Mouse (Mus musculus) heart, embryonic 14.5 days (tissue): ENCODE data around the gene Cacng6. TPM values are rescaled to one million over a fixed set of nuclear protein-coding genes. Genes with fewer than 3 reads are reported as not detected.

Source experiments
- ATAC-seq: fragments of 200-750 bp; cut with Nextera tagmentation; 2 replicates; pipeline ENCODE4 v1.8.0; 2017; ENCODE audit warnings: low read depth, moderate TSS enrichment; ENCODE audit not compliant: insufficient number of reproducible peaks, insufficient read depth, low FRiP score
- H3K27ac ChIP-seq, 2 experiments: fragments of 200-500 bp in 1 of 2; fragments of 300-500 bp in 1 of 2; sonication (generic) in 1 of 2; replicated peaks in 1 of 2; 2 replicates each; pipeline ENCODE4 v1.5.1; 2012 to 2014; ENCODE audit warnings: low read depth in 2 of 2, low read length in 2 of 2, control low read depth in 1 of 2, mild to moderate bottlenecking in 1 of 2, mixed read lengths in 1 of 2; ENCODE audit not compliant: control insufficient read depth in 1 of 2, insufficient read depth in 1 of 2
- H3K27me3 ChIP-seq: fragments of 300-500 bp; sonication (generic); 2 replicates; pipeline ENCODE4 v1.6.1; 2014; ENCODE audit warnings: mild to moderate bottlenecking, low read length, control low read depth; ENCODE audit not compliant: control insufficient read depth, insufficient read depth
- H3K36me3 ChIP-seq: fragments of 300-500 bp; sonication (generic); 2 replicates; pipeline ENCODE4 v1.6.1; 2014; ENCODE audit warnings: mild to moderate bottlenecking, control low read depth, low read length, mixed read lengths; ENCODE audit not compliant: control insufficient read depth, insufficient read depth
- H3K4me1 ChIP-seq, 2 experiments: fragments of 200-500 bp in 1 of 2; fragments of 300-500 bp in 1 of 2; sonication (generic) in 1 of 2; 2 replicates each; pipeline ENCODE4 v1.6.1; 2012 to 2014; ENCODE audit warnings: low read length in 2 of 2, control low read depth in 1 of 2, mixed read lengths in 1 of 2; ENCODE audit not compliant: control insufficient read depth in 2 of 2, insufficient read depth in 2 of 2
- H3K4me2 ChIP-seq: fragments of 300-500 bp; sonication (generic); 2 replicates; pipeline ENCODE4 v1.6.1; 2014; ENCODE audit warnings: mild to moderate bottlenecking, low read length
- H3K4me3 ChIP-seq, 2 experiments: fragments of 200-500 bp in 1 of 2; fragments of 300-500 bp in 1 of 2; sonication (generic) in 1 of 2; 2 replicates each; pipeline ENCODE4 v1.5.1; 2012 to 2014; ENCODE audit warnings: low read length in 2 of 2, mild to moderate bottlenecking in 2 of 2, control low read depth in 1 of 2, low read depth in 1 of 2, moderate library complexity in 1 of 2; ENCODE audit not compliant: control insufficient read depth in 1 of 2, insufficient read depth in 1 of 2
- H3K9ac ChIP-seq: fragments of 300-500 bp; sonication (generic); 2 replicates; pipeline ENCODE4 v1.6.1; 2014; ENCODE audit warnings: mild to moderate bottlenecking, low read length
- H3K9me3 ChIP-seq: fragments of 300-500 bp; sonication (generic); 2 replicates; pipeline ENCODE4 v1.6.1; 2016; ENCODE audit warnings: low read length, control low read depth; ENCODE audit not compliant: control insufficient read depth
- WGBS: fragments of 180-500 bp; shearing (Covaris S2); extraction: QIAGEN DNeasy Blood & Tissue Kit; methylation state at CpG from one replicate; pipeline ENCODE4 v1.1.7; 2014; 5-methylcytosine and 5-hydroxymethylcytosine counted together
- polyA plus RNA-seq: library from polyadenylated mRNA; unstranded; fragments of >200 nt; fragmentation: Nextera tagmentation; extraction: Ambion mirVana; gene quantifications from 2 replicates; pipeline ENCODE4 v1.2.1, GENCODE M21; 2014

Gene Cacng6
- polyA plus RNA-seq, 1 experiment from 2014 or later: 19.1 TPM

DNA sequence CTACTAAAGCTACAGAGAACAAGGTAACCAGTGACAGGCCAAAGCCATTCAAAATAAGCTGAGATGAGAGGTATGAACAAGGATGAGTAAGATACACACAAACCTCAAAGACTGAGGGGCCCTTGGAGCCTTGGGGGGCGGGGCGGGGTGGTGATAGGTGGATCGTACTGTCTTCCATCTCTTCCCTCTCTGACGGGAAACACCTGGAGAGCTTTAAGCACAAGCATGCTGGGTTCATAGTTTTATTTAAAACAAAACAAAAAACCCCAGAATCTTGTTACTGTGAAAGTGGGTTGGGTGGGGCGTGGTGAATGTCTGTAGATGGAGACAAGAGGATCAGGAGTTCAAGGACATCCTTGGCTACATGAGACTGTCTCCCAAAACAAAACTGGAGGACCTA lies 3.5 kb upstream of the Cacng6 start:
- 60% methylated on average over 5 of the region's 5 CpGs for WGBS
- ATAC-seq: no peak
- Histone ChIP-seq H3K4me2 (no peak overlapping the region), H3K36me3 (no peaks in the 10 kb centered on the region), H3K27me3 (peaks cover 57% of the 10 kb centered on the region), H3K4me3 (no peak overlapping the region), H3K27ac (no peak overlapping the region), H3K9ac (no peak overlapping the region), H3K4me1 (peaks cover 7 to 12% of the 10 kb centered on the region in 2 experiments; a peak in 3 of 4 replicates), H3K9me3 (no peaks in the 10 kb centered on the region)

DNA sequence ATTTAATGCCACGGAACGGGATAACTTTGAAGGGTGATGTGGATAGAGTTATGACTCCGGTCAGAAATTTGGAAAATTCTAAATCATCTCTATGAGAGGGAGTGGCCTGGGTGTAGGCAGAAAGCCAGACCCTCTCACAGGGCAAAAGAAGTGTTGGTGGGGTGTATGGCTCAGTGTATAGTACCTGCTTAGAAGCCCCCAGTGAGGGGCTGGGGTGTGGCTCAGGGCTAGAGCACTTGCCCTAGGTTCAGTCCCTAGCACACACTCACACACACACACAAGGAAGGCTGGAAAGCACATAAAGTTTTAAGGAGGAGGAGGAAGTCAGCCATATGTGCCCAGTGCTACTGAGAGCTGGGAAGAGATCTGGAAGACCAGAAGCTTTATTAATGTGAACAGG lies 2.7 kb upstream of the Cacng6 start:
- no peak overlapping the region for H3K4me2 ChIP-seq
- no peaks in the 10 kb centered on the region for H3K36me3 ChIP-seq
- ATAC-seq: no peak
- H3K4me3 ChIP-seq: no peak overlapping the region
- H3K4me1 ChIP-seq: peaks cover 7 to 12% of the 10 kb centered on the region in 2 experiments; a peak in 3 of 4 replicates
- no peaks in the 10 kb centered on the region for H3K9me3 ChIP-seq
- peaks cover 55% of the 10 kb centered on the region for H3K27me3 ChIP-seq
- no peak overlapping the region for H3K27ac ChIP-seq
- WGBS: 83% methylated on average over 3 of the region's 3 CpGs
- no peak overlapping the region for H3K9ac ChIP-seq

DNA sequence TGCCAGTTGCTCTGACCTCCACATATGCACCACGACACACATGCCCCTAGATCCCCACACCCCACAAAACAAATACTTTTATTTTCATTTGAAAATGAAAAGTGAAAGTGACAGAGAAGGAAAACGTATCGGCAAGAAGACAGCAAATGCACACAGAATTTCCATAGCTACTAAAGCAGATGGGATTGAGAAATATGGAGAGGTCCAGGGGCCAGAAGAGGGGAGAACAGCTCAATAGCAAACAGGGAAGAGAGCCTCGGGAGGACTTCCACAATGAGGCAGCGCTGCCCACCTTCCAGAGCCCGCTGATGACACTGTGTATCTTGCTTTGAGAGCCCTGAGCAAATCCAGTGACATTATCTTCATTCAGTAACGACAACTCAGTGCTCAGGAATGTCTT lies 1.9 kb upstream of the Cacng6 start:
- no peaks in the 10 kb centered on the region for H3K9me3 ChIP-seq
- H3K27me3 ChIP-seq: peaks cover 47% of the 10 kb centered on the region
- peaks cover 7 to 12% of the 10 kb centered on the region in 2 experiments; a peak in 3 of 4 replicates for H3K4me1 ChIP-seq
- H3K9ac ChIP-seq: no peak overlapping the region
- 0 out of 2 replicates have a peak overlapping the region, but pooled peaks have one; percentile 13 for H3K4me2 ChIP-seq
- H3K36me3 ChIP-seq: no peaks in the 10 kb centered on the region
- H3K27ac ChIP-seq: no peak overlapping the region
- no peak overlapping the region for H3K4me3 ChIP-seq
- WGBS: 48% methylated on average over 7 of the region's 7 CpGs
- no peak for ATAC-seq

DNA sequence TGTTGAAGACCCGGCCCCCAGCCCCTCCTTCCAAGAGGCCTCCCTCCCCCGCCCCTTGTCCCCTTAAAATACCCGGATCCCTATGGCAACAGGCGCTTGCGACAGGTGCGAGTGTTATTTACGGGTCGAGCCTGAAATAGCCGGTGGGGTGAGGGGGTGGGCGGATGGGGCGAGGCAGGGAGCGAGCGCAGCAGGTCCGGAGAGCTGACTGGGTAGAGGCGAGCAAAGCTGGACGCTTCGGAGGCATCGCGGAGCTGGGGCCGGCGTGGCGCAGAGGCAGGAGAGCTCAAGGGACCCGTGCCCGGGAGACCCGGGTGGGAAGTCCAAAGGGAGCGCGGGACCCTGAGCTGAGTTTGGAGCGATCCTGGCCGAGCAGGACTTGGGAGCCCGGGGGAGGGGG lies 565 bp upstream of the Cacng6 start:
- H3K36me3 ChIP-seq: no peaks in the 10 kb centered on the region
- H3K27ac ChIP-seq: peak overlapping the region; percentile 65 to 66; a peak in 3 of 4 replicates
- peak overlapping the region; percentile 73 for H3K9ac ChIP-seq
- peaks cover 34% of the 10 kb centered on the region for H3K27me3 ChIP-seq
- peaks cover 10 to 18% of the 10 kb centered on the region in 2 experiments for H3K4me1 ChIP-seq
- WGBS: under 1% methylated on average over 30 of the region's 30 CpGs
- peak; percentile 52 for ATAC-seq
- H3K4me2 ChIP-seq: peak overlapping the region; percentile 70
- H3K9me3 ChIP-seq: no peaks in the 10 kb centered on the region
- peak overlapping the region; percentile 45 to 53 for H3K4me3 ChIP-seq

DNA sequence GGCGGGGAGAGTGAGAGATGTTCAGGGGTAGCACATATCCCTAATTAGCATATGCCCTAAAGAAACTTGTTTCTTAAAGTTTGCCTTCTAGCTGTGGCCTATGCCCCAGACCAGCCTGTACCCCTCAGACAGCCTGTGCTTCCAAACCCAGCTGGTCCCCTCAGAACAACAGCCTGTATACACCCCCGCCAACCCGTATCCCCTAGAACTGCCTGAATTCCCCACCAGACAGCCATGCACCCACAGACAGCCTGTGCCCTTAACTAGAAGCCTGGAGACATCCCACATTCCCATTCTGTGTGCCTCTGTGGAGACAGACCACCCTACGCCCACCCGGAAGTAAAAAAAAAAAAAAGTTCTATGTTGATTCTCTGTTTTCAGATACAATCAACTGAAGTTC lies 1.1 kb downstream of the Cacng6 start:
- Histone ChIP-seq H3K4me1 (peaks cover 10 to 28% of the 10 kb centered on the region in 2 experiments), H3K27ac (no peak overlapping the region), H3K9ac (peak overlapping the region; percentile 8; the same call in 1 of the 2 replicates), H3K9me3 (no peaks in the 10 kb centered on the region), H3K27me3 (peaks cover 29% of the 10 kb centered on the region), H3K36me3 (no peaks in the 10 kb centered on the region), H3K4me3 (no peak overlapping the region), H3K4me2 (peak overlapping the region; percentile 70)
- no peak for ATAC-seq
- WGBS: 84% methylated on average over 5 of the region's 5 CpGs

DNA sequence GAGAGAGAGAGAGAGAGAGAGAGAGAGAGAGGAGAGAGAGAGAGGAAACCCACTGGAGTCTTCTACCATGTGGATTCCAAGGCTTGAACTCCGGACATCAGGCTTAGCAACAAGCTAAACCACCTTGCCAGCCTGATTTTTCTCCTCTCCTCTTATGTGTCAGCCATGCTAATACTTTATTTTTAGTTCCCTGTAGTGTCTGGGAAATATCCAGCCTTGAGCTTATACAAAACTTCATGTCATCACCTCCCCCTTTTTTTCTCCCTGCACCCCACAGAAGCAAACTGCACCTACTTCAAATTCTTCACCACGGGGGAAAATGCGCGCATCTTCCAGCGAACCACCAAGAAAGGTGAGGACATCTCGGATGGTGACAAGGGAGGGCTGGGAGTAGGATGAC lies 6.2 kb downstream of the Cacng6 start:
- Histone ChIP-seq H3K27ac (peak overlapping the region; percentile 69 to 81), H3K4me2 (peak overlapping the region; percentile 57), H3K9ac (0 out of 2 replicates have a peak overlapping the region, but pooled peaks have one; percentile 34), H3K27me3 (peaks cover 7% of the 10 kb centered on the region), H3K4me3 (peak overlapping the region; percentile 12 to 20; a peak in 3 of 4 replicates), H3K36me3 (no peaks in the 10 kb centered on the region), H3K4me1 (peaks cover 10 to 30% of the 10 kb centered on the region in 2 experiments), H3K9me3 (no peaks in the 10 kb centered on the region)
- peak; percentile 53; the same call in 1 of the 2 replicates for ATAC-seq
- WGBS: 25% methylated on average over 6 of the region's 6 CpGs

DNA sequence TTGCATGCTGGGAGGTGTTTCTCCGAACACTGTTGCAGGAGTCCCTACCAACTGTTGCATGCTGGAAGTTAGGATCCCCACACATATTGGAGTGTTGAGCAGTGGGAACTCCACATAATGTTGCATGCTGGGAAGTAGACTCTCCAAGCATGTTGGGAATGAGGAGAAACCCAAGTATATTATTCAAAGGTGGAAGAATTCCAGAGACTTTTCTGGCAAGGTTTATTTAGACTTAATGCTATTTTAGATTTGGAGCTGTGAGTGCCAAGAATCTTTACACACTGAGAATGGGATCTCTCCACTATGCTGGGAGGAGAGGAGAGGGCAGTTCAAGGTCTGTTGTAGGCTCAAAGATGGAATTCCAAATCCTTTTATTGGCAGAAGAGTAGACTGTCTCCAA lies 8.1 kb downstream of the Cacng6 start:
- no peak overlapping the region for H3K4me3 ChIP-seq
- H3K36me3 ChIP-seq: no peaks in the 10 kb centered on the region
- no peak overlapping the region for H3K27ac ChIP-seq
- no peak for ATAC-seq
- no peak overlapping the region for H3K9ac ChIP-seq
- H3K4me2 ChIP-seq: no peak overlapping the region
- no peaks in the 10 kb centered on the region; the same call in 1 of the 2 replicates for H3K27me3 ChIP-seq
- peaks cover 10 to 29% of the 10 kb centered on the region in 2 experiments for H3K4me1 ChIP-seq
- 68% methylated on average over 1 of the region's 1 CpGs for WGBS
- no peaks in the 10 kb centered on the region for H3K9me3 ChIP-seq

DNA sequence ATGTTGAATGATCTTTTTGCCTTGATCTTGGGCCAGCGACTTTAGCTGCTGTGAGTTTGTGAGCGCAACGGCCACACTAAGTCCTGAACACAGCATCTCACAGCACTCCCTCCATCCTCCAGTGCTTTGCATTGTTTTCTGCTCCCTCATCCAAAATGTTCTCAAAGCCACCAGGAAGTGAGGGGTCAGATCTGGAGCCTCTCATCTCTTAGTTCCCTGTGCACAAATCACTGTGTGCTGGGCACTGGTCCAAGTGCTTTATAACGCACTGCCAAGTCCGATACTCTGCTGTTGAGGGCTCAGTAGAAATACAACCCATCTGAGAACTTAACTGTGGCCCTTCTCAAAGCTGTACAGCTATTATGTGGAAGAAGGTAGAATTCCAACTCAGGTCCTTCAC lies 13.9 kb downstream of the Cacng6 start:
- H3K4me2 ChIP-seq: 0 out of 2 replicates have a peak overlapping the region, but pooled peaks have one; percentile 31
- no peaks in the 10 kb centered on the region for H3K9me3 ChIP-seq
- no peak overlapping the region for H3K4me3 ChIP-seq
- no peaks in the 10 kb centered on the region for H3K36me3 ChIP-seq
- H3K9ac ChIP-seq: no peak overlapping the region
- H3K4me1 ChIP-seq: peaks cover 2 to 15% of the 10 kb centered on the region in 2 experiments
- no peaks in the 10 kb centered on the region; the same call in 1 of the 2 replicates for H3K27me3 ChIP-seq
- no peak overlapping the region; a peak in 1 of 4 replicates for H3K27ac ChIP-seq
- no peak for ATAC-seq
- WGBS: 20% methylated on average over 5 of the region's 5 CpGs
